Mouse (Mus musculus): ENCODE measurements around the gene Ist1. TPM values are rescaled to one million over a fixed set of nuclear protein-coding genes. Genes with fewer than 3 reads are reported as not detected.

Gene Ist1
- total RNA-seq, 2 experiments from 2014 or later, result 86.1 to 97.9 TPM

- DNase-seq (ENCODE audit: low spot score in 2 of 2), result no peak
Measured at GRCm38 (mm10) chr8:109687248-109687647, 5.8 kb downstream of the Ist1 start.

GRCm38 (mm10) chr8:109682120-109682519, 10.9 kb downstream of the Ist1 start:
- DNase-seq (ENCODE audit: low spot score in 2 of 2), result no peak

- no peak for DNase-seq (ENCODE audit: low spot score in 2 of 2)
Measured at GRCm38 (mm10) chr8:109681535-109681934, 11.5 kb downstream of the Ist1 start.

GRCm38 (mm10) chr8:109675896-109676643, 17.0 kb downstream of the Ist1 start:
- DNase-seq (ENCODE audit: low spot score in 2 of 2), result peak in 1 of 2 experiments; percentile 47

GRCm38 (mm10) chr8:109673596-109673995, 19.5 kb downstream of the Ist1 start:
- no peak for DNase-seq (ENCODE audit: low spot score in 2 of 2)

- no peak for DNase-seq (ENCODE audit: low spot score in 2 of 2)
Measured at GRCm38 (mm10) chr8:109672656-109673055, 20.4 kb downstream of the Ist1 start.

GRCm38 (mm10) chr8:109666616-109667015, 26.4 kb downstream of the Ist1 start:
- DNase-seq (ENCODE audit: low spot score in 2 of 2), result peak in 1 of 2 experiments; percentile 58

- DNase-seq (ENCODE audit: low spot score in 2 of 2), result peak in 1 of 2 experiments; percentile 81
Measured at GRCm38 (mm10) chr8:109662328-109662727, 30.7 kb downstream of the Ist1 start.

- DNase-seq (ENCODE audit: low spot score in 2 of 2), result peak in 1 of 2 experiments; percentile 46
Measured at GRCm38 (mm10) chr8:109656860-109657259, 36.2 kb downstream of the Ist1 start.

GRCm38 (mm10) chr8:109650801-109651200, 42.3 kb downstream of the Ist1 start:
- no peak for DNase-seq (ENCODE audit: low spot score in 2 of 2)

- no peak for DNase-seq (ENCODE audit: low spot score in 2 of 2)
Measured at GRCm38 (mm10) chr8:109648469-109648868, 44.6 kb downstream of the Ist1 start.

- DNase-seq (ENCODE audit: low spot score in 2 of 2), result no peak
Measured at GRCm38 (mm10) chr8:109647331-109647730, 45.7 kb downstream of the Ist1 start.

GRCm38 (mm10) chr8:109641236-109641635, 51.8 kb downstream of the Ist1 start:
- no peak for DNase-seq (ENCODE audit: low spot score in 2 of 2)

- DNase-seq (ENCODE audit: low spot score in 2 of 2), result no peak
Measured at GRCm38 (mm10) chr8:109640410-109640809, 52.6 kb downstream of the Ist1 start.

GRCm38 (mm10) chr8:109638851-109639250, 54.2 kb downstream of the Ist1 start:
- no peak for DNase-seq (ENCODE audit: low spot score in 2 of 2)

GRCm38 (mm10) chr8:109635146-109635545, 57.9 kb downstream of the Ist1 start:
- no peak for DNase-seq (ENCODE audit: low spot score in 2 of 2)

GRCm38 (mm10) chr8:109632498-109632897, 60.6 kb downstream of the Ist1 start:
- DNase-seq (ENCODE audit: low spot score in 2 of 2), result peak in 1 of 2 experiments; percentile 53

GRCm38 (mm10) chr8:109628638-109629037, 64.4 kb downstream of the Ist1 start:
- no peak for DNase-seq (ENCODE audit: low spot score in 2 of 2)

Other genes with a start within 250 kb of the Ist1 start
- gene Pmfbp1, start 199.2 kb downstream of the Ist1 start, total RNA-seq (2021), result under 1 TPM in 1 of 2 experiments, not detected in 1; 0.18 TPM
- gene Dhx38, start 127.4 kb downstream of the Ist1 start, total RNA-seq (2021), result 10 to 100 TPM; 22.7 to 24.8 TPM
- gene Txnl4b, start 127.4 kb downstream of the Ist1 start, total RNA-seq (2021), result 10 to 100 TPM; 12.3 to 13.8 TPM
- not detected for gene Hp, start 114.1 kb downstream of the Ist1 start, total RNA-seq (2021)
- gene Dhodh, start 84.6 kb downstream of the Ist1 start, total RNA-seq (2021), result 10 to 100 TPM; 22.2 to 25.6 TPM
- 1 to 10 TPM in 1 of 2 experiments, under 1 TPM in 1; 0.93 to 2.0 TPM for gene Pkd1l3, start 78.7 kb downstream of the Ist1 start, total RNA-seq (2021)
- 10 to 100 TPM; 49.5 to 55.7 TPM for gene Zfp821, start 12.3 kb upstream of the Ist1 start, total RNA-seq (2021)
- 10 to 100 TPM; 40.9 to 44.5 TPM for gene Atxn1l, start 44.5 kb upstream of the Ist1 start, total RNA-seq (2021)
- 10 to 100 TPM; 85.2 to 88.6 TPM for gene Ap1g1, start 85.3 kb upstream of the Ist1 start, total RNA-seq (2021)
- gene Phlpp2, start 175.3 kb upstream of the Ist1 start, total RNA-seq (2021), result 10 to 100 TPM; 22.9 to 24.3 TPM